Mouse (Mus musculus) right cerebral cortex, postnatal 10 days (tissue): ENCODE measurements at regions not wholly inside any gene's neighbourhood (a gene's known extent, or its start where the extent isn't known, plus 50 kb on each side); places are given as distances from the start of the nearest gene placed in this dataset.
"Not testable (repeated sequence)": the region's sequence is repeated elsewhere in the genome, so short reads cannot be mapped to it uniquely, and the experiment has no call there.

Source experiments
- DNase-seq, 2 experiments: peaks; one replicate each; pipeline ENCODE4 v3.0.0; 2021; ENCODE audit warnings: low spot score in 2 of 2

DNA sequence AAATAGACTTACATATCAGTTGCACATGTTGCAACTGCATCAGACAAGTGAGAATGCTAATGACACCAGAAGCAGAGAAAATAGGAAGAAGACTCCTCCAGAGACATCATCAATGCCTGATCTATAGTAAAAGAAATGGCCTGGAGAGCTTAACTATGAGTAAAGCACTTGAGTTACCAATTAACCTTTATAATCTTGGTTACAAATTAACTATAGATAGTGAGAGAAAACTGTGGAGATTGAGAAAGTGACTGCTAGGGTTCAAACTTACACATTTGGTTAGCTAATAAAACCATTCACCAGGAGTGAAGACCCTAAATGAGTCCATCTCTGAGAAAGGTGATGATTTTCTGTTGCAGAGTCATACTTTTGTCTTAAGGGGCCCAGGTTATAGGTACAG lies 307.4 kb downstream of the Phex start:
- no peak for DNase-seq

GRCm38 (mm10) chrX:157080025-157080424 lies 335.1 kb downstream of the Phex start:
- DNase-seq, result no peak

DNA sequence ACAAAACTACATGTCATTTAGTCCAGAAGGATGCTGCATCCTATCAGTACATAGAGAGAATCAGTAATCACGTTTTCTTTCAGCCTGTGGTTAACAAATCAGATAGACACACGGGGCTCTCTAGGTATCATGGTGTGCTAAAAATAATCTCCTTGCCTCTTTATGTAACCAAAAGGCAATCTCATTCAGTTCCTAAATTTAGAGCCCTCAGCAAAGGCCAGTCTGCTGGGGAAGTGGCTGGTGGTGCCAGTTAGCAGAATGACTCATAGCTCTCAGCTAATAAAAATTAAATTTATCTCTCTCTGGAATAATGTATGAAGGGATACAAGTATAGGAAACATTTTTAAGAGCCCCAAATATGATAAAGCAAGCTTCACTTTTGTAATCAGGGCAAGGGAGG lies 335.5 kb downstream of the Phex start:
- DNase-seq, result no peak

DNA sequence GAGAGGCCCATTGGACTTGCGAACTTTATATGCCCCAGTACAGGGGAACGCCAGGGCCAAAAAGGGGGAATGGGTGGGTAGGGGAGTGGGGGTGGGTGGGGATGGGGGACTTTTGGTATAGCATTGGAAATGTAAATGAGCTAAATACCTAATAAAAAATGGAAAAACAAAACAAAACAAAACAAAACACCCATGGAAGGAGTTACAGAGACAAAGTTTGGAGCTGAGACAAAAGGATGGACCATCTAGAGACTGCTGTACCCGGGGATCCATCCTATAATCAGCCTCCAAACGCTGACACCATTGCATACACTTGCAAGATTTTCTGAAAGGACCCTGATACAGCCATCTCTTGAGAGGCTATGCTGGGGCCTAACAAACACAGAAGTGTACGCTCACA lies 337.1 kb downstream of the Phex start:
- DNase-seq, result not testable (repeated sequence)

GRCm38 (mm10) chrX:157076193-157076592 lies 338.9 kb downstream of the Phex start:
- no peak for DNase-seq

DNA sequence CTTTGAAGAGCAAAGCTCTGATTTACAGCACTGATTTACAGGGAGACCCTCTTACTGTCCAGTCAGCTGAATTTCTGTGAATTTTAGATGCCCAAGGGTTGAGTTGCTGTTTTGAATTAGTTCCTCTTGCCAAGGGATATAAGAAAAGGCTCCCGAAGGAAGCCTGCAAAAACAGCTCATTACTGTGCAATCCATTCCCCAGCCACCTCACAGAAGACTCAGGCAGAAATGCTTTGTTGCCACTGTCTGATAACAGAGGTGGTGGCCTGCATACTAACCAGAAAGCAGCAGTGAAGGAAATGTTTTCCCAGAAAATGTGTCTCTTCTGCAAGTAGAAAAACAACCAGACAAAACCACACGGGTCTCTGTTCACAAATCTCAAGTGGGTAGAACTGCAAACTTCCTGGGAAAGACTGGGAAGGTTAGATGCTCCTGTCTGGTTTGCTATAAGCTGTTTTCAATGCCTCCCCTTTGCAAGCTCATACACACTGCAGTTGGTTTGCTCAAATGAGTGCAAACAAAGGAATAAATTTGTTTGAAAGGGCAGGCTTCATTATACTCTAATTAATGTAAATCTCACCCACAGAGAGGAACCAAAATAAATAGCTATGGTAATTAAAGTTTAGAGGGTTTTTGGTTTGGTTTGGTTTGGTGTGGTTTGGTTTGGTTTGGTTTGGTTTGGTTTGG lies 363.3 kb downstream of the Phex start:
- peak in 1 of 2 experiments; percentile 17 for DNase-seq

- DNase-seq, result peak in 1 of 2 experiments; percentile 12
These were observed 386.2 kb downstream of the Phex start for GRCm38 (mm10) chrX:157028913-157029312.

DNA sequence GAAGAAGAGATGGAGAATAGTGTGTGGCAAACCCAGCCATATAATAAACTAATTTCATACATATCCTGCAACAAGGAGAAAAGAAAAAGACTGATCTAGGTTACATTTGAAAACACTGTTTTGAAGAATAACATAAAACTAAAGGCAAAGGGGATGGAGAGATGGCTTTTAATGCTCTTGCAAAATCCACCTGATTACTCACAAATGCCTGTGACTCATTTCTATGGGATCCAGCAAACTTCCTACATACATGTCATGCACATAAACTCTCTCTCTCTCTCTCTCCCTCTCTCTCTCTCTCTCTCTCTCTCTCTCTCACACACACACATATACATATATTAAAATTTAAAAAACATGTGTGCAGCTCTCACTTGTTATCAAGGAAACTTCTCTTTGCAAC lies 390.8 kb downstream of the Phex start:
- no peak for DNase-seq

- DNase-seq, result no peak
These were observed 393.3 kb downstream of the Phex start for GRCm38 (mm10) chrX:157021851-157022250.

- no peak for DNase-seq
These were observed 394.8 kb downstream of the Phex start for GRCm38 (mm10) chrX:157020337-157020736.

DNA sequence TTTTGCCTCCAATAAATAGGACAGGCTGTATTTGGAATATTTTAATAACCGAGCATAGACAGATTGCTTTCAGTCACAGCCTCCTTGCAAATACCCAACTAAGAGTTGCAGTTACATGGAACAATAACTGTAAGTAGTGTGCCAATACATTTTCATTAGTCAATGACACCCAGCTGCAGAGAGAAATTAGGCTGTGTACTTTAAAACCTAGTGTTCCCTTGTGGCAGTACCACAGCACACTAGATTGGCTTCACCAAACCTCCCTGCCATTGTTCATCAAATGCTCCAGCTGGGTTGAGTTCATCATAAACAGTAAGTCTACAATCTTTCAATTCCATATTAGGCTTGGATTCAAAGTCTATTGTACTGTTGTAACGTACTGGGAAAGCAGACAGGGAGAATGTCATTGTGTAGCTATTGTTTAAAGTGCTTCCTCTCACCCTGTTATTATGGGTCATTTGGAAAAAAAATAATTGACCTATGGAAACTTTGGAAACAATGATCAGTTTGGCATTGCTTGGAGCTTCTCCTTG lies 425.1 kb downstream of the Phex start:
- no peak for DNase-seq

DNA sequence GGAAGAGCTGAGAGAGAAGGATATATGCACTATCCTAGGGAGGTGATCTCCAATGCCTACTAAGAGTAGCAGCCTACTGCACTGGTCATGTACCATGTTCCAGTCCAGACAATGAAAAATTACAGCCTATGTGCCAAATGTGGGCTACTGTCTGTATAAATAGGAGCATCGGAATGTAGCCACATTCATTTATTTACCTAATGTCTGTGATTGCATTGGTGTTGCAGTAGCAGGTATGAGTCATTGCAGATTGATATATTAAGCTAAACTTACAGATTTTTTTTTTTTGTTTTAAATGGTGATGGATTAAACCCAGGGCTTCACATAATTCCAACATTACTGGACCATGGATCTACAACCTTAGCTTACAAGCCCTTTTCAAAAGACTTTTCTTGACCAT lies 468.0 kb downstream of the Phex start:
- no peak for DNase-seq

DNA sequence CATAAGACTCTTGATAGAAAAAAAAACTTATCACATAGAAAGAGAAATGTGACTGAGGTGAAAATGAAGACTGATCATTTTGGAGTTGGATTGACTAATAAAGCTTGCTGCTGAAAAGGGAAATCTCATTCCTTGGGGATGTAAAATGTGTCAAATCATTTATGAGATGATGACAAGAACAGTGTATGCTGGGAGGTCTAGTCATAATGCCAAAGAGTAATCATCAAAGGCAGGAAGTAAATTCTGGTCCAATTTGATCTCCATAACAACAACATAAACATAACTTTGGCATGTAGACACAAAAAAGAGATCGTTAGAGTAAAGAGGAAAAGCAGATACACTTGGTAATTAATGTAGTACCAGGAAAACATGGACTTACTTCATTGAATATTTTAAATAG lies 470.9 kb downstream of the Phex start:
- no peak for DNase-seq

- DNase-seq, result no peak
These were observed 501.7 kb downstream of the Phex start for GRCm38 (mm10) chrX:156913363-156913762.
